Mouse (Mus musculus) liver, embryonic 14.5 days (tissue): Measurements from ENCODE around the gene 2010300C02Rik.

ENCODE experiments used
- CTCF ChIP-seq: IDR thresholded peaks from 2 replicates; pipeline ENCODE4 v1.5.1; 2016; ENCODE audit warnings: antibody characterized with exemption, low read depth, control low read depth
- EP300 ChIP-seq: IDR thresholded peaks from 2 replicates; pipeline ENCODE4 v1.6.1; 2016; ENCODE audit warnings: antibody characterized with exemption, low read depth

GRCm38 (mm10) chr1:37619542-37619941, 100.3 kb downstream of the 2010300C02Rik start:
- TF ChIP-seq CTCF, result no peak
- TF ChIP-seq EP300, result no peak
